Mouse (Mus musculus) cerebellum, adult 11-12 months (tissue): ENCODE measurements around the gene Zfp735.

ENCODE experiments used
- DNase-seq: peaks from one replicate; pipeline ENCODE4 v3.0.0; 2022

The Zfp735 gene

DNA sequence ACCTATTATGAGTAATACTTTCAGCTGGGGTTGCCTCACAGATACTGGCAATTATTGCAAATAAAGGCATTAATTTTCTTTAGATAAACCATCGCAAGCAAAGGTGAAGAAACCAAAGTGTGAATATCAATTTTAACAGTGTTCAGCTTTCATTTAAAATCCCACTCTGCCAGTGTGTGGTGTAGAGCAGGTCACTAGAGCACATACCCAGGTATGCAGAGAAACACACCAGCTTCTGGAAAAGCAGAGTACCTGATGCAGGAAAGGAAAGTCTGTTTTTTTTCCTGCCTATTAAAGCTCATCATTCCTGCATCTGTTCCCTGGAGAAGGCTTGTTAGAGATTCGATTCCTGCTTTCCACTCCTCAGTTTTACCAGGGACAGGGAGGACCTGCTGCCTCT, at the start of gene Zfp735:
Gene Zfp735, plus strand, starts transcription at position 301 of the 400 bp plus-strand sequence.
- no peak for DNase-seq

DNA sequence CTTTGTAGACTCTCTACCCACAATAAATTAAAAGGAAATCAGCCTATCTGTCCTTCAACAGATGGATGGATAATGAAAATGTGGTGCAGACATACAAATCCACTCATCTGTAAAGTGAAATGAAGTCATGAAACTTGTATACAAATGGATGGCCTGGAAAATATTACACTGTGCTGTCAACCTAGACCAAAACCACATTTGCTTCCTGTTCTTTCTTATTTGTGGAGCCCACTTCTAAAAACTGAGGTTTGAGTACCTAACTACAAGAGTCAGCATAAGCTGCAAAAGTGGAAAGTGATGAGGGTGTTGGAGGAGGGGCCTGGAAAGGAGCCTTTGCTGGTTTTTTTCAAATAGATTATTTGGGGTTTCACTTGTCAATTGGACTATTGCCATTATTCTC, 70.5 kb downstream of the Zfp735 start:
- DNase-seq = no peak
